Mouse (Mus musculus): ENCODE results near the gene Nradd. TPM values are rescaled to one million over a fixed set of nuclear protein-coding genes. Genes with fewer than 3 reads are reported as not detected.
A peak's percentile ranks its signal among the peaks of the same experiment; 100 is the strongest.

Gene Nradd
- 1 to 10 TPM; 4.2 to 4.6 TPM for total RNA-seq (2021)

GRCm38 (mm10) chr9:110624361-110625166, at the start of gene Nradd:
Gene Nradd, minus strand, starts transcription at chr9:110624452.
- peak; percentile 91 for DNase-seq

DNA sequence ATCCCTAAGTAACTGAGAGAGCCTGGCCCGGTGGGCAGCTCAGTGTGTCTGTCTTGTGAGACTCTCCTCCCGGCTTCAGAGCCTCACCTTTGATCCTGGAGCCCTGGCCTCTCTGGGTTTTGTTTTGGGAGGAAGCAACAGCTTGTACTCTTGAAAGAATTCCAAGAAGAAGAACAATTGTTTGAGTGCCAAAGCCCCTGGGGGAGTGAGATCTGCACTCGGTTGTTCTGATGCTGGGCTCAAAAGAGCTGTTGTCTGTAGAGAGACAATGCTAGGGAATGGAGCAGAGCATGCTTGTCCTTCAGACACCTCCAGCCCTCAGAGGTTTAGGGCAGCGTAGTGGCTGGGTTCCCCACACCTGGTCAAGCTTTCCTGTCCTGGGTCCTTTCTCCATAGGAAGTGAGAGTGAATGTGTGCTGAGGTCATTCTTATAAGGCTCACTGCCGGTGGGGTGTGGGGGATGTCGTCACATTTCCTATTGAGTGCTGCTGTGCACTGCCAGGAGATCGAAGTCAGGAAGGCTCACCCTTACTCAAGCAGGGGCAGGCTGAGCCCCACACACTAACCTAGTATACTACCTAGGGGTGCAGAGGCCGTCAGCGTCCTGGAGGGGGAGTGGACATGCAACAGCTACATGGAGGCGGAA, 49.0 kb upstream of the Nradd start:
- no peak for DNase-seq

GRCm38 (mm10) chr9:110672462-110673106, 48.3 kb upstream of the Nradd start:
- peak; percentile 51 for DNase-seq

GRCm38 (mm10) chr9:110669785-110670184, 45.5 kb upstream of the Nradd start:
- DNase-seq, result no peak

DNA sequence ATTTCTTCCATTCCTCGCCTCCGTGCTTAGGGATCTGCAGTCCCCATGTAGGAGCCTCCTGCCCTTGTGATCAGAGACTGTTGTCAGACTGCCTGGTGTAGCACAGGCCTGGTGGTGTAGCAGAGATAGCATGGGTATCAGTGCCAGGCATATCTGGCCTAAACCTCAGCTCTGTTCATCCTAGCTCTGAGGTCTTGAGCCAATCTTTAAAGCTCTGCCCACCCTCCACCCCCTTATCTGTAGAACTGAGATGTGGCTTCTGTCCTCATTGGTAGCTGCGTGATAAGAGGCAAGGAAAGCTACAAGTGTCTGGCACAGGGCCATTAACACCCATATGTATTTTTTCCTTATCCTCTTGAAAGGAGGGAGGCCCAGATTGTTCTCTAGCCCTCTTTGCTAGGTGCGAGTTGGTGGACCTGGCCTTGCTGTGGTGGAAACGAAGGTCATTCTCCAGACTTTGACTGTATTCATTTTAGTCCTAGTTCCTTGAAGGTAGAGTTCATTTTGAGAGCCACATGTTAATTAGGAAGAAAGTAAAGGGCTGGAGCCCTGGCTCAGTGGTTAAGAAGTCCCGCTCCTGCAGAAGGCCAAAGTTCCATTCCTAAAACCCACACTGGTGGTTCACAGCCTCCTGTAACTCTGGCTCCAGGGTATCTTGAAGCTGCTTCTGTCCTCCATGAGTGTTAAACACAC, 44.5 kb upstream of the Nradd start:
- no peak for DNase-seq

DNA sequence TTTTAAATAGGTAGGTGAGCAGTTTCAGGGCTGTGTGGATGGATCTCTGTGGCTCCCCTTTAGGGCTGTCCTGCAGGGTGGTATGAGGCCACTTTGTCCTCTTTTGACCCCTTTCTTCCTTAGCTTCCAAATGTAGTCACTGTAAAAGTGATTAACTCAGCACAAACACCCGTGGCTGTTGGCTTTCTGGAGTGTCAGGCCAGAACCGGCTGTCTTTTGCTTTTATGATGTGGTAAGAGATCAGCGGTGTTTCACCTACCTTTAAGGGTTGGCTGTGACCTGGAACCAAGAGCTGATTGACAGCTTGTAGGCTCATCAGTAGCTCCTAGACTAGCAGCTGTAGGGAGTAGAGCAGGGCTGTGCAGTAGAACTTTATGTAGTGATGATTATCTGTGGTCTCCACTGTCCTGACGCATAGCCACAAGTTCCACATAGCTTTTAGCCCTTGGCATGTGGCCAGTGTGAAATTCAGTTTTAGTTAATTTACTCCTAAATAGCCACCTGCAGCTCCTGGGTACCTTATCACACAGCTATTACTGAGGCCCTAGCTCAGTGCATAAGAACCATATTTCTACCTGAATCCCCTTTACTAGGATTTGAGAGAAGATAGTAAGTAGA, 43.1 kb upstream of the Nradd start:
- DNase-seq, result no peak

DNA sequence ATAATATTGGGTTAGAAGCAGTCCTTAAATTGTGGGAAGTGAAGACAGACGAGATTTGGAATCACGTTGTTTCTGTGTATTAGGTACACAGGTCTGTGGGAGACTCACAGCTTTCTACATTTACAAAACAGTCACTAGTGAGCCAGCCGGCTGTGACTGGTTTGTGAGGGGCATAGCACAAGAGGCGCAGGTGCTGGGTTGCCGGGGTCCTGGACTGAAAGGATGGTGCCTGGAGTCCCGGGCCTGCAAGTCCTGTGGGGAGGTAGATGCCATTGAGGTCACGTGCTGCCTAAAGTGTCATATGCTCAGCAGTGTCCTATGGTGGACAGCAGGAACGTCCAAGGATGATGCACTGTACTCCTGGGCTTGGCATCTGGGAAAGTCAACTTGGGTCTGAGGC, 42.1 kb upstream of the Nradd start:
- DNase-seq, result no peak

DNA sequence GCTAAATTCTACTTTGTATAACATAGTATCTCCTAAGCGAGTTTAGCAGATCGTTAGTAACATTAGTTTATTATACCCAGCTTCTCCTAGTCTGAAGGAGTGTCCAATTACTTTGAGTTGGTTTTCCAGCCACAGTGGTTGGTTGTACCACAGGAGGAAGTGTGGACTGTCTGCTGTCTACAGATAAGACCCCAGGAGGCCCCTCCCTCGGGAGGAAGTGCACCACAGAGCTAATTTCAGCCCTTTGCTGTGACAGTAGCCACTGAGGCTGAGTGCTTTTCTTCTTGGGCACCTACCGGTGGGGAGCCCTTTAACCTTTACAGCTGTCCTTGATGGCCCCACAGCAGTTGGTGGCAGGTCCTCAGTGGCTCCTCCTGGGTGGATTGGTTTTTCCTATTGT, 41.7 kb upstream of the Nradd start:
- DNase-seq, result peak; percentile 59

DNA sequence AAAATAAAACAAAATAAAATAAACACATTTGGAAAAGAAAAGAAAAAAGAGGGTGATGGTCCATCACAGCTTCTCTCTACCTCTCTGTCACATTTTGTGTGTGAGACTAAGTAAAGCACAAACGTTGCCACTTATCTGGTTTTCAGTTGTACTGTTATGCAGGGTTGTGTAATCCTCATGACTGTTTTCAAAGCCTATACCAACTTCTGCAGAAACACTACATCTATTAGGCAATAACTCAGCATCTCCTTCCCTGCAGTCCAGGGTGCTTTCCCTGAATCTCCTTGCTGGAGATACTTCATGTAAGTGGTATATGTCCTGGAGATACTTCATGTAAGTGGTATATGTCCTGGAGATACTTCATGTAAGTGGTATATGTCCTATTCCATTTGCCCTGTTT, 38.6 kb upstream of the Nradd start:
- no peak for DNase-seq

- no peak for DNase-seq
Measured at GRCm38 (mm10) chr9:110660856-110661612, 36.8 kb upstream of the Nradd start.

- no peak for DNase-seq
Measured at GRCm38 (mm10) chr9:110660208-110660607, 36.0 kb upstream of the Nradd start.

DNA sequence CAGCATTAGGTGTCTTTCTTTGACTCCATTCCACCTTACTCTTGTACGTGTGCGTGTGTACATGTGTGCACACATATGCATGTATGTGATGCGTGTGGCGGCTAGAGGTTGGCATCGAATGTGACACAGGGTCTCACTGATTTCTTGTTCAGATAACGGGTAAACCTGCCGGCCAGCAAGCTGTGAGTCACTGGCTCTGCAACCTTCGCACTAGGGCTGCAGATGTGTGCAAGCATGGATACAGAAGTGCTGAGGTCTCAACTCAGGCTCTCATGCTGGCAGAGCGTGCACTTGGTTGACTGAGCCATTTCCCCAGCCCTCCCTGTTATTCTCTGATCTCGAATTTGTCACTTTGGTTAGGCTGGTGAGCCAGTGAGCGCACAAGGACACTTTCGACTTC, 35.3 kb upstream of the Nradd start:
- DNase-seq, result no peak

DNA sequence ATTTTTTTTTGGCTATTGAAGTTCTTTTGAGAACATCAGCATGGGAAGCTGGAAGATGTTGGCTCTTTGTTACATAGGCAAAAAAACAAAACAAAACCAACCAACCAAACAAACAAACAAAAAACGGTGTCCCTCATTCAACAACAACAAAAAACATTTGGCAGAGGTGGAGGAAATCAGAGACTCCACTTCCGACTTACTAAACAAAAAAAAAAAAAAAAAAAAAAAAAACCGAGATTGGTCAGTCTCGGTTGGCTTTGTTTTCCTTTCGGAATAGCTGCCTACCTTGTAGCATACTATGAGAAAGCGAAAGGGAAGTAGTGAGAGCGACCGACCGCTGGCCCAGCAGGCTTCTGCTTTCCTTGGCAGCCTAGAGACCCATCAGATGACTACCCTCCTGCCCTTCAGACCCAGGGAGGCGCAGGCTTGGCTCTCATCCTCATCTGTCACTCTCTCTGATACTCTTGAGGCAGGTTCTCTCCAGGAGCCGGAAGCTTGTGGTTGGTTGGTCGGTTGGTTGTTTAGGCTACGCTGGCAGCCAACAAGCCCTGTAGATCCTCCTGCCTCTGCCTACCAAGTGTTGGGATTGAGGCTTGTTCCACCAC, 33.3 kb upstream of the Nradd start:
- DNase-seq, result no peak

DNA sequence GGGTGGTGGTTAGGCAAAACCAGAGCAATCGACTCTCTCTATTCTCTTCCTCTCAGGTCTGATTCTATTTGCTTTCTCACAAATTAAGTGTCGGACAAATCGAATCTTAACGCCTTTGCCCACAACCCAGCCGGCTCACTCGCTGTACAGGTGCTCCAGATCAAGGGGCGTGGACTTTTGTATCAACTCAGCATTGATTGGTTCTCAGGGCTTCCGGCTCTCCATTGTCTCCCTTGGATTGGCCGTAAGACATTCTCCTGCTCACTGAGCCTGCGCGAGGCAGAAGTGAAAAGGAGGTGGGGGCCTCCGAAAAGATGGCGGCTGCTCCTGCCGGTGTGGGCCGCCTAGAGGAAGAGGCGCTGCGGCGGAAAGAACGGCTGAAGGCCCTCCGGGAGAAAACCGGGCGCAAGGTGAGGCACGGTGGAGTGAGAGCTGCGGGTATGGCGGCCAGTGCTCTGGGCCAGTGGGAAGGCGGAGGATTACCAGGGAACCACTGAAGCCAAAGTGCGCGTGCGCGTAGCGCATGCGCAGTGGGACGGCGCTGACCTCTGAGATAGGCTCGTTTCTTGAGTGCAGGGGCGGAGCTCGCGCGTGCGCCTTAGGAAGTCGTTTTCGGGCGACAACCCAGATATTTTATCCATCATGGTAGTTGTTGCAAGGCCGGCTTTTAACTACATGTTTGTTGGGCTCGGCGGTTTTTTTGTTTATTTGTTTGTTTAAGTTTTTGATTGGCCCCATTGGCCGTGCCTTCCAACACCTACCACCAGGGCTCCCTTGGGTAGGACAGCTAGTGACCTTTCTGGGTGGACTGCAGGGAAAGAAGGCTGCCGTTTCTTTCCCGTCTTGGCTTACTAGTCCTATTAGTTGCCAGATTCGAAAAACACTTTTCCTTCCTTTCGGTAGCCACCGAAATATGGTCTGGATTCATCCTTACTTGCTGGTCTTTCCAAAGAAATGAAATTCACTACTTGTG, 32.3 kb upstream of the Nradd start, which contains the start of gene Ccdc12:
Ccdc12 (plus strand) TSS at position 255 of the 973 bp plus-strand sequence.
- DNase-seq, result peak; percentile 94

DNA sequence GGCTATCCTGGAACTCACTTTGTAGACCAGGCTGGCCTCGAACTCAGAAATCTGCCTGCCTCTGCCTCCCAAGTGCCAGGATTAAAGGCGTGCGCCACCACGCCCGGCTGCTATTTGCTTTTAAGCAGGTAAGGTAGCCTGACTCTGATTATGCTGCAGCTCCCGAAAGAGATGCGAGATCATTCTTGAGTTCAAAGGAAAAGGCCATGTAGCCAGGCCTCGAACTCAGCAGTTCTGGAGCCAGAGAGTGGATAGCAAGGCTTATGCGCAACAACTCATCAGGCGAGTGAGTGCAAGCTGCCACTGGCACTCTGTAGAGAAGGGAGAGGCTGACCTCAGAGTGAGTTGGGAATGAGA, 31.4 kb upstream of the Nradd start:
- no peak for DNase-seq

DNA sequence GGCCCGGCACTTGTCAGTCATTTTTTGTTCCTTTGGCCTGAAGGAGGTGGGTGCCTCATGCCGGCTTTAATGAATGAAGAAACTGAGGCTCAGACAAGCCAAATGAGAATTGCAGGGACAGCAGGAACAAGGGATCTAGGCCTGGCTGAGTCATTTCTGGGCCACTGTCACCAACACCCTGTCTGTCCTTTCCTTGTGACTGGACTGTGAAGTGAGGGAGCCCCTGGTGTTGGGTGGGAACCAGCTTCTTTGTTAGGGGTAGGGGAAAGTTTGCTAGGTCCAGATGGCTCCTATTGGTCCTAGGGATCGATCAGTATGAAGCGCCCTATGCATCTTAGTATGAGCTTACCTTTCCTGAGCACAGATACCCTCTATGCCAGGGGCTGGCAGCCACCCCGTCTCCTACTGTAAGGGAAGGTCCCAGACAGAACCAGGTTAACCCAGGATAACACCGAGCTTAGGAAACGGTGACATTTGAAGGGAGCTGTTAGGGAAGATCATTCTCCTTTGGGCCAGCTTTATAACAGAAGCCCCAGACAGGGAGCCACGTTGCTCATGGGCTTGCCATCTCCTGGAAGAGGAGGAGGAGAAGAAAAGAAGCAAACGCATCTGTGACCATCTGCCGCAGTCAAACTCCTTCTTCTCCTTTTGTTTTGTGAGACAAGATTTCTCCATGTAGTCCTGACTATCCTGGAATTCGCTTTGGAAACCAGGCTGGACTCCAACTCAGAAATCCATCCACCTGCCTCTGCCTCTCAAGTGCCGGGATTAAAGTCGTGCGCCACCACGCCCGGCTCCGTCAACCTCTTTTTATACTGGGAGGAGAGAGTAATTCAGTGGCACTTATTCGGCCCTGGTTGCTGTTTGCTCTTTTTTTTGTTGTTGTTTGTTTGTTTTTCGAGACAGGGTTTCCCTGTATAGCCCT, 30.7 kb upstream of the Nradd start:
- DNase-seq, result no peak

DNA sequence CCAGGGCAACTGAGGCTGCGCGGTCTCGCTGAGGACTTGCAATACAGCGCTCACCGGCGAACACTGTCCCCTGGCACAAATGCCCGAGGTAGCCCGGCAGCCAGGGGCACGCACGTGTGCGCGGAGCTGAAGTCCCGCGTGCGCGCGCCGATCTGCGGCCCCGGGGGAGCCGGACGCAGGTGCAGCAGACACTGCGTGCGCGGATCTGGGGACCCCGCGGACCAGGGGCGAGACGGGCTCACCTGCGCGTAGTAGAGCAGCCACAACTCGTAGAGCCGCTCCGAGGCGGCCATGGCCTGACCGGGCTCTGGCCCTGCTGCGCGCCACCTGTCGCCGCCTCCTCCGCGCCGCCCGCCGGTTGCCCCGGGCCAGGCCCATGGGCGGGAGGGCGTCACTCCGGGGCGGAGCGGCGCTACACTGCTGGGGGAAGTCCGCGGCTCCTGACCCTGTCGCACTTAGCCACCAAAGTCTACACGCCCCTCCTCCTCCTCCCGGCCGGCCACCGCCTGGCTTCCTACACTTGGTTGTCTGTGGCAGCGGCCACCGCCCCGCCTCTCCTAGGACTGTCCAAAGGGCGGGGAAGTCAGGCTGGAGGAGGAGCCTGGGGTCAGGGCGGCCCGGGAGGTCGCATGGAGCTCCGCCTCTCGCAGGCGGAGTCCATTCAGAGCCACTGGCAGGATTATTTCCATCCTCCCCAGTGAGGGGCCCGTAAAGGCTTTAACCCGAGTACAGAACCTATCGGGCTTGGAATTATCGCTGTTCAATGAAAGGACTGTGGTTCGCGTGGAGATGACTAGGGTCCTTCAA, 29.6 kb upstream of the Nradd start, which contains the start of gene Nbeal2:
Nbeal2 (minus strand) TSS at position 507 of the 807 bp plus-strand sequence.
- peak; percentile 95 for DNase-seq
